Mouse (Mus musculus): ENCODE results near the gene Pithd1. TPM values are rescaled to one million over a fixed set of nuclear protein-coding genes. Genes with fewer than 3 reads are reported as not detected.
"Not testable (repeated sequence)": the region's sequence is repeated elsewhere in the genome, so short reads cannot be mapped to it uniquely, and the experiment has no call there.

Gene Pithd1
- total RNA-seq, 1 experiment, result 41.6 TPM

GRCm38 (mm10) chr4:135943389-135943788 is 43.7 kb downstream of the Pithd1 start:
- H3K4me3 ChIP-seq (ENCODE audit: insufficient read depth in 1 of 2, low read depth in 1 of 2, low read length in 2 of 2, poor library complexity in 1 of 2, severe bottlenecking in 1 of 2), result no peak overlapping the region
- no peaks in the 10 kb centered on the region for H3K9me3 ChIP-seq (ENCODE audit: control insufficient read depth, insufficient read depth, low read depth, low read length)
- peaks cover 2% of the 10 kb centered on the region; the same call in 1 of the 2 replicates for H3K36me3 ChIP-seq (ENCODE audit: control insufficient read depth, insufficient read depth, low read length, poor library complexity, severe bottlenecking)
- H3K9ac ChIP-seq (ENCODE audit: insufficient read depth, low read depth, low read length, poor library complexity, severe bottlenecking), result no peak overlapping the region; the same call in 1 of the 2 replicates
- TF ChIP-seq CHD2 (IDR thresholded peaks at IDR 0.05; ENCODE audit: low read depth, low read length) (no peak), HCFC1 (IDR thresholded peaks at IDR 0.05; ENCODE audit: borderline replicate concordance, insufficient read depth, low read length) (no peak), ZC3H11A (IDR thresholded peaks at IDR 0.05; ENCODE audit: borderline replicate concordance, low read depth, low read length) (no peak), MAFK (IDR thresholded peaks at IDR 0.05; ENCODE audit: insufficient read depth, low read depth, low read length) (no peak), ZNF384 (IDR thresholded peaks at IDR 0.05; ENCODE audit: low read depth, low read length) (no peak)
- H3K27ac ChIP-seq (ENCODE audit: insufficient read depth, low read depth, low read length, poor library complexity, severe bottlenecking), result no peak overlapping the region
- peaks cover 0 to 2% of the 10 kb centered on the region in 2 experiments; a peak in 1 of 4 replicates for H3K4me1 ChIP-seq (ENCODE audit: control insufficient read depth in 2 of 2, insufficient read depth in 2 of 2, low read length in 2 of 2, poor library complexity in 1 of 2)
- in situ Hi-C loops (cut with MboI; ENCODE audit: low sequenced_read_pairs in 2 of 2, unreplicated experiment in 2 of 2), result no loop called here
- DNase-seq (ENCODE audit: low read depth, low spot score), result no peak

- in situ Hi-C loops (cut with MboI; ENCODE audit: low sequenced_read_pairs in 2 of 2, unreplicated experiment in 2 of 2), result no loop called here
- Histone ChIP-seq H3K4me3 (ENCODE audit: insufficient read depth in 1 of 2, low read depth in 1 of 2, low read length in 2 of 2, poor library complexity in 1 of 2, severe bottlenecking in 1 of 2) (no peak overlapping the region), H3K9me3 (ENCODE audit: control insufficient read depth, insufficient read depth, low read depth, low read length) (no peaks in the 10 kb centered on the region), H3K36me3 (ENCODE audit: control insufficient read depth, insufficient read depth, low read length, poor library complexity, severe bottlenecking) (peaks cover 5% of the 10 kb centered on the region; the same call in 1 of the 2 replicates), H3K9ac (ENCODE audit: insufficient read depth, low read depth, low read length, poor library complexity, severe bottlenecking) (no peak overlapping the region), H3K4me1 (ENCODE audit: control insufficient read depth in 2 of 2, insufficient read depth in 2 of 2, low read length in 2 of 2, poor library complexity in 1 of 2) (peaks cover 0 to 2% of the 10 kb centered on the region in 2 experiments; a peak in 1 of 4 replicates), H3K27ac (ENCODE audit: insufficient read depth, low read depth, low read length, poor library complexity, severe bottlenecking) (no peak overlapping the region)
- DNase-seq (ENCODE audit: low read depth, low spot score), result no peak
- TF ChIP-seq CHD2 (IDR thresholded peaks at IDR 0.05; ENCODE audit: low read depth, low read length) (no peak), MAFK (IDR thresholded peaks at IDR 0.05; ENCODE audit: insufficient read depth, low read depth, low read length) (no peak), ZNF384 (IDR thresholded peaks at IDR 0.05; ENCODE audit: low read depth, low read length) (no peak)
Measured at GRCm38 (mm10) chr4:135942193-135942592, 44.9 kb downstream of the Pithd1 start.

GRCm38 (mm10) chr4:135941026-135941425 is 46.0 kb downstream of the Pithd1 start:
- DNase-seq (ENCODE audit: low read depth, low spot score); in situ Hi-C loops (cut with MboI; ENCODE audit: low sequenced_read_pairs in 2 of 2, unreplicated experiment in 2 of 2); H3K27ac ChIP-seq (ENCODE audit: insufficient read depth, low read depth, low read length, poor library complexity, severe bottlenecking); H3K9ac ChIP-seq (ENCODE audit: insufficient read depth, low read depth, low read length, poor library complexity, severe bottlenecking); H3K9me3 ChIP-seq (ENCODE audit: control insufficient read depth, insufficient read depth, low read depth, low read length); H3K4me3 ChIP-seq (ENCODE audit: insufficient read depth in 1 of 2, low read depth in 1 of 2, low read length in 2 of 2, poor library complexity in 1 of 2, severe bottlenecking in 1 of 2); H3K4me1 ChIP-seq (ENCODE audit: control insufficient read depth in 2 of 2, insufficient read depth in 2 of 2, low read length in 2 of 2, poor library complexity in 1 of 2); H3K36me3 ChIP-seq (ENCODE audit: control insufficient read depth, insufficient read depth, low read length, poor library complexity, severe bottlenecking): not testable (repeated sequence)

GRCm38 (mm10) chr4:135938858-135939257 is 48.2 kb downstream of the Pithd1 start:
- no peak for DNase-seq (ENCODE audit: low read depth, low spot score)
- in situ Hi-C loops (cut with MboI; ENCODE audit: low sequenced_read_pairs in 2 of 2, unreplicated experiment in 2 of 2), result no loop called here

GRCm38 (mm10) chr4:135935502-135935901 is 51.6 kb downstream of the Pithd1 start:
- no peak overlapping the region for H3K4me3 ChIP-seq (ENCODE audit: insufficient read depth in 1 of 2, low read depth in 1 of 2, low read length in 2 of 2, poor library complexity in 1 of 2, severe bottlenecking in 1 of 2)
- no peak overlapping the region for H3K9ac ChIP-seq (ENCODE audit: insufficient read depth, low read depth, low read length, poor library complexity, severe bottlenecking)
- H3K27ac ChIP-seq (ENCODE audit: insufficient read depth, low read depth, low read length, poor library complexity, severe bottlenecking), result no peak overlapping the region
- no peak for DNase-seq (ENCODE audit: low read depth, low spot score)
- peaks cover 11% of the 10 kb centered on the region; the same call in 1 of the 2 replicates for H3K36me3 ChIP-seq (ENCODE audit: control insufficient read depth, insufficient read depth, low read length, poor library complexity, severe bottlenecking)
- peaks cover 0 to 2% of the 10 kb centered on the region in 2 experiments; a peak in 1 of 4 replicates for H3K4me1 ChIP-seq (ENCODE audit: control insufficient read depth in 2 of 2, insufficient read depth in 2 of 2, low read length in 2 of 2, poor library complexity in 1 of 2)
- TF ChIP-seq CHD2 (IDR thresholded peaks at IDR 0.05; ENCODE audit: low read depth, low read length) (no peak), HCFC1 (IDR thresholded peaks at IDR 0.05; ENCODE audit: borderline replicate concordance, insufficient read depth, low read length) (no peak), ZNF384 (IDR thresholded peaks at IDR 0.05; ENCODE audit: low read depth, low read length) (no peak), ZC3H11A (IDR thresholded peaks at IDR 0.05; ENCODE audit: borderline replicate concordance, low read depth, low read length) (no peak)
- in situ Hi-C loops (cut with MboI; ENCODE audit: low sequenced_read_pairs in 2 of 2, unreplicated experiment in 2 of 2), result no loop called here
- no peaks in the 10 kb centered on the region for H3K9me3 ChIP-seq (ENCODE audit: control insufficient read depth, insufficient read depth, low read depth, low read length)

More at GRCm38 (mm10) chr4:135938858-135939257, 48.2 kb downstream of the Pithd1 start:
- Histone ChIP-seq H3K4me3 (ENCODE audit: insufficient read depth in 1 of 2, low read depth in 1 of 2, low read length in 2 of 2, poor library complexity in 1 of 2, severe bottlenecking in 1 of 2) (no peak overlapping the region), H3K4me1 (ENCODE audit: control insufficient read depth in 2 of 2, insufficient read depth in 2 of 2, low read length in 2 of 2, poor library complexity in 1 of 2) (peaks cover 0 to 2% of the 10 kb centered on the region in 2 experiments; a peak in 1 of 4 replicates), H3K9ac (ENCODE audit: insufficient read depth, low read depth, low read length, poor library complexity, severe bottlenecking) (no peak overlapping the region), H3K36me3 (ENCODE audit: control insufficient read depth, insufficient read depth, low read length, poor library complexity, severe bottlenecking) (peaks cover 5% of the 10 kb centered on the region; the same call in 1 of the 2 replicates), H3K27ac (ENCODE audit: insufficient read depth, low read depth, low read length, poor library complexity, severe bottlenecking) (no peak overlapping the region), H3K9me3 (ENCODE audit: control insufficient read depth, insufficient read depth, low read depth, low read length) (no peaks in the 10 kb centered on the region)
- TF ChIP-seq HCFC1 (IDR thresholded peaks at IDR 0.05; ENCODE audit: borderline replicate concordance, insufficient read depth, low read length) (no peak), MAFK (IDR thresholded peaks at IDR 0.05; ENCODE audit: insufficient read depth, low read depth, low read length) (no peak), ZC3H11A (IDR thresholded peaks at IDR 0.05; ENCODE audit: borderline replicate concordance, low read depth, low read length) (no peak), ZNF384 (IDR thresholded peaks at IDR 0.05; ENCODE audit: low read depth, low read length) (no peak), CHD2 (IDR thresholded peaks at IDR 0.05; ENCODE audit: low read depth, low read length) (no peak)

Measured in ES-E14 (cell line).